27 mouse cellular contexts compared by ENCODE assay signal in the genomic region with DNA sequence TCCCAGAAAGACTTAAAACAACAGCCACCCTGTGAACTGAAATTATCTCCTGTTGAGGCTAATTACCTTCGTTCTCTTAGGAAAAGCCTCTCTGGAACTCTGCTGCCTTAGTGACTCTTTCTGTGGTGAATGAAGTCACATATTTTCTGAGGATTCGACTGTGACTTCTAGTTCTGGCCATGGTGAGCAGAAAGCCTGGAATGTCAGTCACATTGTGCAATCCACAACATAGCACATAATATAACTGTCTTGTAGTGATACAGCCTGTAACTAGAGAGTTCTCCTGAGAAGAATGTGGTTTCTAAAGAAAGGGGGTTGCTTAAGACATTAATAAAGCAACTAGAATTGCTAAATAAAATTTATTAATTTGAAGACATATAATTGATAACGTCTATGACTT.
DNase-seq lines count a peak whose midpoint lies in the region; ATAC-seq and TF ChIP-seq lines count a peak whose summit lies in the region.
"Had no signal": no experiment of that assay in that cellular context is flagged by ENCODE, and none has a peak within 500 bp of the region (broad histone marks: within the 10 kb centered on the region; RNA-seq: fewer than 3 reads in every experiment).

No protein-coding gene starts in this region.

- no peak for DNase-seq in heart, postnatal 36 days
- DNase-seq in lung, adult 2 months, result no peak
- peak; percentile 2 for DNase-seq in fibroblast of lung, adult 2 months (ENCODE audit: low read depth)
- no peak for DNase-seq in right cerebral cortex, postnatal 36 days (ENCODE audit: low spot score in 2 of 2)
- DNase-seq in left cerebral cortex, adult 11 months (ENCODE audit: low spot score), result no peak
- DNase-seq: adrenal gland, adult 8-10 months; cerebellum, adult 2 months; cerebellum, postnatal 14 days; forebrain, postnatal 0 days; gastrocnemius, postnatal 10 days; kidney, adult 8-10 months; kidney, postnatal 10 days; right cerebral cortex, postnatal 25 days; spleen, adult 18-20 months; thymus, postnatal 25 days had no signal

- no peak overlapping the region for H3K4me2 ChIP-seq in heart, embryonic 12.5 days
- 0 out of 2 replicates have a peak overlapping the region, but pooled peaks have one; percentile 11 for H3K4me2 ChIP-seq in lung, embryonic 16.5 days (ENCODE audit: low read depth, low read length)
- H3K4me2 ChIP-seq: forebrain, embryonic 12.5 days; heart, embryonic 15.5 days; hindbrain, embryonic 12.5 days; intestine, embryonic 15.5 days; limb, embryonic 12.5 days; liver, embryonic 15.5 days; midbrain, embryonic 15.5 days had no signal

- WGBS in heart, embryonic 12.5 days, result 34% methylated on average over 3 of the region's 3 CpGs
- 28% methylated on average over 3 of the region's 3 CpGs for WGBS in lung, embryonic 16.5 days
- 34% methylated on average over 3 of the region's 3 CpGs for WGBS in lung, adult 2 months

- no peak overlapping the region for H3K9ac ChIP-seq in heart, embryonic 12.5 days
- no peak overlapping the region for H3K9ac ChIP-seq in lung, embryonic 16.5 days (ENCODE audit: low read length)
- H3K9ac ChIP-seq: forebrain, embryonic 12.5 days; forebrain, postnatal 0 days; heart, embryonic 15.5 days; hindbrain, embryonic 12.5 days; intestine, embryonic 15.5 days; limb, embryonic 12.5 days; liver, embryonic 15.5 days; midbrain, embryonic 15.5 days had no signal

- 0 out of 2 replicates have a peak overlapping the region, but pooled peaks have one; percentile 18 for H3K27ac ChIP-seq in heart, embryonic 12.5 days (ENCODE audit: poor library complexity, severe bottlenecking)
- H3K27ac ChIP-seq in lung, embryonic 16.5 days (ENCODE audit: low read length), result no peak overlapping the region
- H3K27ac ChIP-seq: forebrain, embryonic 12.5 days; heart, embryonic 15.5 days; hindbrain, embryonic 12.5 days; hindbrain, postnatal 0 days; intestine, embryonic 15.5 days; limb, embryonic 12.5 days; liver, embryonic 15.5 days; midbrain, embryonic 10.5 days; midbrain, embryonic 15.5 days had no signal

- H3K4me3 ChIP-seq in heart, embryonic 12.5 days, result no peak overlapping the region
- H3K4me3 ChIP-seq in lung, embryonic 16.5 days (ENCODE audit: low read length), result no peak overlapping the region
- no peak overlapping the region for H3K4me3 ChIP-seq in lung, adult 2 months (replicated peaks; ENCODE audit: extremely low read depth, low read depth, low read length)
- H3K4me3 ChIP-seq: erythroblast, embryonic 14.5 days; forebrain, embryonic 12.5 days; heart, embryonic 15.5 days; hindbrain, embryonic 12.5 days; intestine, embryonic 15.5 days; limb, embryonic 12.5 days; liver, embryonic 15.5 days; midbrain, embryonic 10.5 days; midbrain, embryonic 15.5 days had no signal

- no peaks in the 10 kb centered on the region for H3K9me3 ChIP-seq in heart, embryonic 12.5 days (replicated peaks)
- no peaks in the 10 kb centered on the region for H3K9me3 ChIP-seq in lung, embryonic 16.5 days (ENCODE audit: control insufficient read depth, low read length)
- H3K9me3 ChIP-seq: forebrain, embryonic 12.5 days; heart, embryonic 15.5 days; hindbrain, embryonic 12.5 days; intestine, embryonic 15.5 days; limb, embryonic 12.5 days; liver, embryonic 15.5 days; midbrain, embryonic 10.5 days; midbrain, embryonic 15.5 days had no signal

- H3K36me3 ChIP-seq in heart, embryonic 12.5 days, result no peaks in the 10 kb centered on the region
- no peaks in the 10 kb centered on the region for H3K36me3 ChIP-seq in lung, embryonic 16.5 days (ENCODE audit: control insufficient read depth, insufficient read depth, low read length)
- H3K36me3 ChIP-seq: forebrain, embryonic 12.5 days; heart, embryonic 15.5 days; hindbrain, embryonic 12.5 days; intestine, embryonic 15.5 days; limb, embryonic 12.5 days; liver, embryonic 15.5 days; midbrain, embryonic 10.5 days; midbrain, embryonic 15.5 days had no signal

- intact Hi-C loops in heart, postnatal 36 days (cut with DNase I), result no loop called here

- TF ChIP-seq CTCF in lung, adult 2 months (IDR thresholded peaks at IDR 0.05; ENCODE audit: insufficient read depth, low read length), result no peak

- no peak for ATAC-seq in heart, embryonic 12.5 days (ENCODE audit: insufficient number of reproducible peaks, low FRiP score)
- peak; percentile 94 for ATAC-seq in lung, embryonic 16.5 days (ENCODE audit: low read depth)
- ATAC-seq: forebrain, postnatal 0 days; hindbrain, postnatal 0 days; intestine, embryonic 15.5 days; midbrain, embryonic 15.5 days had no signal

- TF ChIP-seq POLR2A in lung, adult 2 months (IDR thresholded peaks at IDR 0.05; ENCODE audit: borderline replicate concordance, extremely low read depth, low read depth, low read length), result no peak

- no peaks in the 10 kb centered on the region for H3K27me3 ChIP-seq in heart, embryonic 12.5 days (replicated peaks)
- no peaks in the 10 kb centered on the region for H3K27me3 ChIP-seq in lung, embryonic 16.5 days (ENCODE audit: control insufficient read depth, insufficient read depth, low read depth, low read length)
- H3K27me3 ChIP-seq: forebrain, embryonic 12.5 days; heart, embryonic 15.5 days; hindbrain, embryonic 12.5 days; intestine, embryonic 15.5 days; limb, embryonic 12.5 days; liver, embryonic 15.5 days; midbrain, embryonic 15.5 days had no signal

- peaks cover 5% of the 10 kb centered on the region; the same call in 1 of the 2 replicates for H3K4me1 ChIP-seq in heart, embryonic 12.5 days (replicated peaks)
- H3K4me1 ChIP-seq in lung, embryonic 16.5 days (replicated peaks; ENCODE audit: control insufficient read depth, insufficient read depth, low read length), result no peaks in the 10 kb centered on the region
- H3K4me1 ChIP-seq in lung, adult 2 months (ENCODE audit: control insufficient read depth, insufficient read depth, low read length), result no peaks in the 10 kb centered on the region
- H3K4me1 ChIP-seq: forebrain, embryonic 12.5 days; hindbrain, embryonic 12.5 days; intestine, embryonic 15.5 days; limb, embryonic 12.5 days; liver, embryonic 15.5 days; midbrain, embryonic 10.5 days; midbrain, embryonic 15.5 days had no signal
